Mouse (Mus musculus): Measurements from ENCODE around the gene Sap18b. TPM values are rescaled to one million over a fixed set of nuclear protein-coding genes. Genes with fewer than 3 reads are reported as not detected.

Gene Sap18b
- polyA plus RNA-seq, 1 experiment, result 55.0 TPM

GRCm38 (mm10) chr8:95871690-95872089 lies 46.5 kb downstream of the Sap18b start:
- Histone ChIP-seq H3K4me1 (no peaks in the 10 kb centered on the region), H3K4me3 (replicated peaks) (no peak overlapping the region), H3K9me3 (no peaks in the 10 kb centered on the region), H3K27me3 (replicated peaks) (no peaks in the 10 kb centered on the region), H3K36me3 (replicated peaks; ENCODE audit: low read length) (peaks cover 97% of the 10 kb centered on the region)
- no peak for TF ChIP-seq FLI1 (IDR thresholded peaks at IDR 0.05; ENCODE audit: low read length)

- H3K27me3 ChIP-seq (replicated peaks), result no peaks in the 10 kb centered on the region
- H3K4me3 ChIP-seq (replicated peaks), result no peak overlapping the region
- H3K4me1 ChIP-seq, result peaks cover 33% of the 10 kb centered on the region
- no peaks in the 10 kb centered on the region for H3K9me3 ChIP-seq
- no peak for TF ChIP-seq GATA1 (IDR thresholded peaks at IDR 0.05; ENCODE audit: borderline replicate concordance, low read length)
- no peak for TF ChIP-seq FLI1 (IDR thresholded peaks at IDR 0.05; ENCODE audit: low read length)
- H3K36me3 ChIP-seq (replicated peaks; ENCODE audit: low read length), result peaks cover 75% of the 10 kb centered on the region
These were observed 50.1 kb downstream of the Sap18b start for GRCm38 (mm10) chr8:95875270-95875669.

Other genes with a start within 250 kb of the Sap18b start
- 0.79 TPM in 1 of 2 replicates, not detected in the other for gene Prss54, start 249.0 kb upstream of the Sap18b start, polyA plus RNA-seq (2012; ENCODE audit: insufficient read depth, low replicate concordance)
- gene Gins3, start 191.9 kb upstream of the Sap18b start, polyA plus RNA-seq (2012; ENCODE audit: insufficient read depth, low replicate concordance), result 0.44 and 4.1 TPM in 2 replicates
- 30.6 and 36.1 TPM in 2 replicates for gene Ndrg4, start 148.4 kb upstream of the Sap18b start, polyA plus RNA-seq (2012; ENCODE audit: insufficient read depth, low replicate concordance)
- 2.0 and 3.7 TPM in 2 replicates for gene Setd6, start 109.5 kb upstream of the Sap18b start, polyA plus RNA-seq (2012; ENCODE audit: insufficient read depth, low replicate concordance)
- gene Cnot1, start 17.9 kb upstream of the Sap18b start, polyA plus RNA-seq (2012; ENCODE audit: insufficient read depth, low replicate concordance), result 1.4 and 2.1 TPM in 2 replicates
- 3.6 and 9.6 TPM in 2 replicates for gene Slc38a7, start 28.2 kb downstream of the Sap18b start, polyA plus RNA-seq (2012; ENCODE audit: insufficient read depth, low replicate concordance)
- gene Got2, start 63.2 kb downstream of the Sap18b start, polyA plus RNA-seq (2012; ENCODE audit: insufficient read depth, low replicate concordance), result 8.5 and 22.3 TPM in 2 replicates

Data from megakaryocyte, embryonic 14.5 days (primary cell).